Mouse (Mus musculus) effector memory CD4-positive, alpha-beta T cell, adult 5 months (primary cell): ENCODE measurements around the gene Dlgap4. TPM values are rescaled to one million over a fixed set of nuclear protein-coding genes. Genes with fewer than 3 reads are reported as not detected.

Experiments used
- polyA plus RNA-seq: library from polyadenylated mRNA; unstranded; fragments of 100-300 nt; shearing (Covaris generic); gene quantifications from one replicate; pipeline ENCODE4 v1.2.1, GENCODE M21; 2017

Gene Dlgap4
- polyA plus RNA-seq, result 86.9 TPM

DNA sequence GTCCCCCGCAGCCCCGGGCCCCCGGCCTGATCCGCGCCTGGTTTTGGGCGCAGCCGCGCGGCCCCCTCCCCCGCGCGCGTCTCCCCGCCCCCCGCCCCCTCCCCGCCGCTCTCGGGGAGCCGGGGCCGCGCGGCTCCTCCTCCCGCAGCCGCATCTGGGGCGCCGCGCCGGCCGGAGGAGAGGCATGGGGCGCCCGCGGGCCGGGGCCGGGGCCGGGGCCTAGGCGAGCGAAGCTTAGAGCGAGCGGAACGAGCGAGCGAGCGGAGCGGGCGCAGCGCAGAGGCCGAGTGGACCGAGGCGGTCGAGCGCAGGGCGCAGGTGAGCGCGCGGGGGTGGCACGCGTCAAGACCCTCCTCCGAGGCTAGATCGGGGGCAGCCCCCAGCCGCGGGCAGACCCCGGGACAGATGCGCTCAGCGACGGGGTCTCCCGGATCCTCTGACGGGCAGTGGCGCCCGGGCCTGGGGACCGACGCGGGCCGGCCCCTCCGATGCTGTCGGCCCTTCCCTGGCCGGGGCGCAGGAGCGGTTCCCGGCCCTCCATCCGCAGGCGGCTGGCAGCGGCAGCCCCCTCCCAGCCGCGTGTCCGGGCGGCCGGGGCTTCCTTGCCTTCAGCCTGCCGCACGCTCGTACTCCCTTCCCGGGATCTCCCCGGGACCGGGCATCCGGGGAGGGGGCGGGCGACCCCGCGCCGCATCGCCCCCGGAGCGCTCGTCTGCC lies at the start of gene Dlgap4:
Gene Dlgap4, plus strand, starts transcription at position 165 of the 717 bp plus-strand sequence.

GRCm38 (mm10) chr2:156774738-156775454 lies 161.4 kb downstream of the Dlgap4 start, which contains the start of gene Myl9:
Gene Myl9, plus strand, starts transcription at chr2:156775420.

Other genes with a start within 250 kb of the Dlgap4 start
- gene Epb41l1, start 192.8 kb upstream of the Dlgap4 start, polyA plus RNA-seq, result 0.25 TPM
- gene Aar2, start 66.1 kb upstream of the Dlgap4 start, polyA plus RNA-seq, result 28.8 TPM
- not detected for gene Myl9, start 161.7 kb downstream of the Dlgap4 start, polyA plus RNA-seq
- 98.4 TPM for gene Tgif2, start 226.3 kb downstream of the Dlgap4 start, polyA plus RNA-seq
- 3.2 TPM for gene 4930518I15Rik, start 244.2 kb downstream of the Dlgap4 start, polyA plus RNA-seq
- 83.6 TPM for gene Rab5if, start 249.4 kb downstream of the Dlgap4 start, polyA plus RNA-seq